17 mouse cellular contexts compared by ENCODE assay signal in genomic region chr6:121086226-121086625, GRCm38 (mm10). TPM values are rescaled to one million over a fixed set of nuclear protein-coding genes. Genes with fewer than 3 reads are reported as not detected.
DNase-seq lines count a peak whose midpoint lies in the region; ATAC-seq and TF ChIP-seq lines count a peak whose summit lies in the region.
"Had no signal": no experiment of that assay in that cellular context is flagged by ENCODE, and none has a peak within 500 bp of the region (broad histone marks: within the 10 kb centered on the region; RNA-seq: fewer than 3 reads in every experiment).

No protein-coding gene starts in this region.

- DNase-seq in heart, adult 8-10 months (ENCODE audit: low spot score) = no peak
- DNase-seq in liver, adult 2 months (ENCODE audit: extremely low read depth, low read depth, low spot score) = peak; percentile 48
- no peak for DNase-seq in liver
- no peak for DNase-seq in liver, embryonic 13.5 days
- no peak for DNase-seq in retina, postnatal 1 day
- no peak for DNase-seq in embryo, embryonic 9.5 days (ENCODE audit: extremely low spot score)
- DNase-seq: adrenal gland, adult 8-10 months; B cell, adult 2 months; cerebellum, adult 9-10 months; embryo, embryonic 11 days; forebrain, postnatal 0 days had no signal

- no peaks in the 10 kb centered on the region for H3K9me3 ChIP-seq in heart, embryonic 12.5 days (replicated peaks)
- 0 out of 2 replicates have a peak, but pooled peaks cover 2% of the 10 kb centered on the region for H3K9me3 ChIP-seq in liver, embryonic 13.5 days (replicated peaks)
- H3K9me3 ChIP-seq: limb, embryonic 13.5 days; neural tube, embryonic 13.5 days had no signal

- no peak for TF ChIP-seq POLR2A in liver, adult 2 months (IDR thresholded peaks at IDR 0.05; ENCODE audit: extremely low read depth, insufficient read depth, low read length)

- H3K4me3 ChIP-seq in heart, embryonic 12.5 days = no peak overlapping the region
- no peak overlapping the region for H3K4me3 ChIP-seq in liver, adult 2 months (ENCODE audit: insufficient read depth, low read depth, low read length)
- H3K4me3 ChIP-seq in brown adipose tissue, adult 24 weeks (ENCODE audit: insufficient read depth, low read depth, low read length) = no peak overlapping the region
- H3K4me3 ChIP-seq in liver, embryonic 13.5 days (replicated peaks) = no peak overlapping the region
- H3K4me3 ChIP-seq: erythroblast, embryonic 14.5 days; layer of hippocampus, adult 2 months; limb, embryonic 13.5 days; neural tube, embryonic 13.5 days had no signal

- no peak overlapping the region; the same call in 1 of the 2 replicates for H3K27ac ChIP-seq in heart, embryonic 12.5 days (ENCODE audit: poor library complexity, severe bottlenecking)
- no peak overlapping the region for H3K27ac ChIP-seq in liver, adult 2 months (replicated peaks; ENCODE audit: insufficient read depth, low read depth, low read length)
- H3K27ac ChIP-seq in brown adipose tissue, adult 24 weeks (replicated peaks; ENCODE audit: low read depth, low read length) = peak overlapping the region; percentile 60
- H3K27ac ChIP-seq in liver, embryonic 13.5 days = peak overlapping the region; percentile 93; the same call in 1 of the 2 replicates
- H3K27ac ChIP-seq: layer of hippocampus, adult 2 months; neural tube, embryonic 13.5 days had no signal

- no peaks in the 10 kb centered on the region for H3K27me3 ChIP-seq in heart, embryonic 12.5 days (replicated peaks)
- H3K27me3 ChIP-seq in liver, adult 2 months (ENCODE audit: control insufficient read depth, insufficient read depth, low read length) = no peaks in the 10 kb centered on the region
- H3K27me3 ChIP-seq in liver, embryonic 13.5 days = no peaks in the 10 kb centered on the region
- H3K27me3 ChIP-seq: limb, embryonic 13.5 days; neural tube, embryonic 13.5 days had no signal

- no peak for ATAC-seq in heart, embryonic 12.5 days (ENCODE audit: insufficient number of reproducible peaks, low FRiP score)
- no peak for ATAC-seq in liver, embryonic 13.5 days (ENCODE audit: low read depth)
- ATAC-seq: forebrain, postnatal 0 days had no signal

- H3K36me3 ChIP-seq in heart, embryonic 12.5 days = peaks cover 9% of the 10 kb centered on the region
- H3K36me3 ChIP-seq in liver, adult 2 months (ENCODE audit: control insufficient read depth, insufficient read depth, low read length) = no peaks in the 10 kb centered on the region
- H3K36me3 ChIP-seq in liver, embryonic 13.5 days = peaks cover 23% of the 10 kb centered on the region
- H3K36me3 ChIP-seq: limb, embryonic 13.5 days had no signal

- H3K4me2 ChIP-seq in heart, embryonic 12.5 days = no peak overlapping the region
- H3K4me2 ChIP-seq in liver, embryonic 13.5 days = no peak overlapping the region
- H3K4me2 ChIP-seq: limb, embryonic 13.5 days; neural tube, embryonic 13.5 days had no signal

- peaks cover 46% of the 10 kb centered on the region for H3K79me2 ChIP-seq in liver, adult 2 months (ENCODE audit: control insufficient read depth, insufficient read depth, low read length)

- 0 out of 2 replicates have a peak overlapping the region, but pooled peaks have one; percentile 46 for H3K9ac ChIP-seq in heart, embryonic 12.5 days
- H3K9ac ChIP-seq in liver, adult 2 months (ENCODE audit: low read depth, low read length) = 0 out of 2 replicates have a peak overlapping the region, but pooled peaks have one; percentile 22
- peak overlapping the region; percentile 69 for H3K9ac ChIP-seq in liver, embryonic 13.5 days
- H3K9ac ChIP-seq: forebrain, postnatal 0 days; limb, embryonic 13.5 days; neural tube, embryonic 13.5 days had no signal

- TF ChIP-seq CTCF in liver, adult 2 months (IDR thresholded peaks at IDR 0.05; ENCODE audit: low read depth, low read length) = no peak

- WGBS in heart, embryonic 12.5 days = 79% methylated on average over 9 of the region's 9 CpGs
- 44% methylated on average over 9 of the region's 9 CpGs for WGBS in liver, adult 2 months
- 51% methylated on average over 9 of the region's 9 CpGs for WGBS in liver, embryonic 13.5 days (ENCODE audit: insufficient replicate concordance)

- H3K4me1 ChIP-seq in heart, embryonic 12.5 days (replicated peaks) = peaks cover 82% of the 10 kb centered on the region
- peaks cover 36% of the 10 kb centered on the region for H3K4me1 ChIP-seq in liver, adult 2 months (ENCODE audit: control insufficient read depth, insufficient read depth, low read length)
- H3K4me1 ChIP-seq in brown adipose tissue, adult 24 weeks (ENCODE audit: control insufficient read depth, insufficient read depth, insufficient read length, low read length) = peaks cover 50% of the 10 kb centered on the region
- H3K4me1 ChIP-seq in liver, embryonic 13.5 days (replicated peaks) = peaks cover 95% of the 10 kb centered on the region

RNA-seq across cellular contexts. Expression of gene Mical3, which starts 44.6 kb away (rescaled TPM):
- polyA plus RNA-seq in heart, embryonic 12.5 days (2016; fragmentation: Nextera tagmentation; extraction: Ambion mirVana) = 37.4 and 39.5 TPM in 2 replicates
- 100 to 1,000 TPM; 112 to 130 (median 120) TPM for total RNA-seq in heart, adult 8-10 months (2022)
- 5.8 and 9.0 TPM in 2 replicates for total RNA-seq in liver, adult 2 months (2014; rRNA removed)
- 7.9 and 8.8 TPM in 2 replicates for polyA plus RNA-seq in liver, adult 2 months (2012; rRNA removed)
- polyA plus RNA-seq in brown adipose tissue, adult 24 weeks (2012; ENCODE audit: insufficient read depth, insufficient read length, missing spikeins) = 33.3 and 42.4 TPM in 2 replicates
- 9.9 and 10.7 TPM in 2 replicates for polyA plus RNA-seq in liver, embryonic 13.5 days (2015; fragmentation: Nextera tagmentation; extraction: Ambion mirVana)

Comparison
In these comparisons a context has a peak if more than half of its experiments do, and no peak if none do; other contexts are left out.
1. H3K27ac ChIP-seq: peak in brown adipose tissue, adult 24 weeks (single experiment) and liver, embryonic 13.5 days (single experiment); none in heart, embryonic 12.5 days (single experiment) and liver, adult 2 months (single experiment).
2. Peak in every context shown above with its lines, with median percentiles within 50 percentile points of each other: H3K9ac ChIP-seq.